Mouse (Mus musculus) CD4-positive, CD25-positive, alpha-beta regulatory T cell, adult 9 weeks (primary cell): ENCODE data around the gene Hes1. TPM values are rescaled to one million over a fixed set of nuclear protein-coding genes. Genes with fewer than 3 reads are reported as not detected.

Experiments
- polyA plus RNA-seq: library from polyadenylated mRNA; unstranded; fragments of 100-300 nt; shearing (Covaris generic); gene quantifications from one replicate; pipeline ENCODE4 v1.2.1, GENCODE M21; 2017

Gene Hes1
- polyA plus RNA-seq = not detected

DNA sequence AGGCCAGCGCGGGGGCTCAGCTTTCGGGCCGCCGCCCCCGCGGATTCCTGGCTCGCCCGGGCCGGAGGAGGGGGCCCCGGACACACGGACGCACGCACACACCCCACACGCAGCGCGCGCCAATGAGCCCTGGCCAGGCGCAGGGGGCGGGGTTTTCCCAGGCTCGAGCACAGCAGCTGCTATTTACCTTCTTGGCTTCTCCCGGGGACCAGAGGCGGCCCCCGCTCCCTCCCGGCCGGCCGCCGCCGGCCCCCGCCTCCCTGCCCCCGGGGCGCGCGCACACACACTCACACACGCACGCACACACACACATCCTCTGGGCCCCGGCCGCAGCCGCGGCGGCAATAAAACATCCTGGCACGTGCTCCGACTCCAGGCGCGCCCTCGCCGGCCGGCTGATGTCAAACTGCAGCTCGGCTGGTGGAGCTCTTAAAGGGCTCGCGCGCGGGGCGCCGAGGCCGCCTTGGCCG is at the start of gene Hes1:
TSS of gene Hes1 (plus strand) at position 401 of the 470 bp plus-strand sequence.

Other genes starting within 250 kb of the Hes1 start
- gene Cpn2, start 203.1 kb downstream of the Hes1 start, polyA plus RNA-seq = not detected
- gene Lrrc15, start 218.9 kb downstream of the Hes1 start, polyA plus RNA-seq = not detected
- not detected for gene Gp5, start 246.4 kb downstream of the Hes1 start, polyA plus RNA-seq